Mouse (Mus musculus) limb, embryonic 15.5 days (tissue): ENCODE data around the gene Samt4. TPM values are rescaled to one million over a fixed set of nuclear protein-coding genes. Genes with fewer than 3 reads are reported as not detected.
"Not testable (repeated sequence)": the region's sequence is repeated elsewhere in the genome, so short reads cannot be mapped to it uniquely, and the experiment has no call there.

Experiments used
- ATAC-seq: fragments of 200-750 bp; cut with Nextera tagmentation; 2 replicates; pipeline ENCODE4 v1.8.0; 2017; ENCODE audit warnings: low read depth, moderate TSS enrichment; ENCODE audit not compliant: insufficient number of reproducible peaks, low FRiP score, low TSS enrichment
- H3K27ac ChIP-seq: fragments of 300-500 bp; sonication (generic); 2 replicates; pipeline ENCODE4 v1.5.1; 2015; ENCODE audit warnings: moderate library complexity, mild to moderate bottlenecking, inconsistent platforms
- H3K27me3 ChIP-seq: fragments of 300-500 bp; sonication (generic); 2 replicates; pipeline ENCODE4 v1.6.1; 2015; ENCODE audit warnings: inconsistent platforms
- H3K36me3 ChIP-seq: fragments of 300-500 bp; sonication (generic); 2 replicates; pipeline ENCODE4 v1.6.1; 2015; ENCODE audit warnings: inconsistent platforms
- H3K4me1 ChIP-seq: fragments of 300-500 bp; sonication (generic); 2 replicates; pipeline ENCODE4 v1.6.1; 2015; ENCODE audit warnings: inconsistent platforms
- H3K4me2 ChIP-seq: fragments of 300-500 bp; sonication (generic); 2 replicates; pipeline ENCODE4 v1.6.1; 2015; ENCODE audit warnings: mild to moderate bottlenecking, inconsistent platforms
- H3K4me3 ChIP-seq: fragments of 300-500 bp; sonication (generic); 2 replicates; pipeline ENCODE4 v1.5.1; 2015; ENCODE audit warnings: mild to moderate bottlenecking, inconsistent platforms
- H3K9ac ChIP-seq: fragments of 300-500 bp; sonication (generic); 2 replicates; pipeline ENCODE4 v1.6.1; 2015; ENCODE audit warnings: inconsistent platforms
- H3K9me3 ChIP-seq: fragments of 300-500 bp; sonication (generic); 2 replicates; pipeline ENCODE4 v1.6.1; 2016; ENCODE audit warnings: inconsistent platforms
- WGBS: fragments of 180-500 bp; shearing (Covaris S2); methylation state at CpG from one replicate; pipeline ENCODE4 v1.1.7; 2015; 5-methylcytosine and 5-hydroxymethylcytosine counted together
- polyA plus RNA-seq: library from polyadenylated mRNA; unstranded; fragments of >200 nt; fragmentation: Nextera tagmentation; extraction: Ambion mirVana; gene quantifications from 2 replicates; pipeline ENCODE4 v1.2.1, GENCODE M21; 2015

The Samt4 gene
- not detected in 2 replicates for polyA plus RNA-seq

DNA sequence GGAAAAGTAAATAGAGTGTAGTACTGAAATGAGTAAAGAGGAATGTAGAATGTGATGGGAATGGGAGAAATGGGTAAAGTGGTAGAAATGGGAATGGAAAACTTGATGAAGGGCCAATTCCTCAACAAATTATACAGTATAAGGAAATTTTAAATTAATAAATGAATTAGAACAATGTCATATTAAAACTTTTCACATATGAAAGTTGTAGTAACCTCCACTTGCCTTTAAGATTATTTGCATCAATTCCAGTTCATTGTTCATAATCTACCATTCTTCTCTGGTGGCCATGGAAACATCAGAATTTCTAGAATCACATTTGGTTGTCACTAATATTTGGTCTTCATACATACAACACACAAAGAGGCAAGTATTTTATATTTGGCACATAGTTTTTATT is at the start of gene Samt4:
TSS of gene Samt4 (plus strand) at position 301 of the 400 bp plus-strand sequence.
- no peak for ATAC-seq
- Histone ChIP-seq H3K4me3 (no peak within 1 kb of the TSS), H3K4me1 (no peaks in the 10 kb centered on the region), H3K9me3 (no peaks in the 10 kb centered on the region), H3K27me3 (no peaks in the 10 kb centered on the region), H3K9ac (no peak within 1 kb of the TSS), H3K36me3 (no peaks in the 10 kb centered on the region), H3K27ac (no peak within 1 kb of the TSS), H3K4me2 (no peak within 1 kb of the TSS)

DNA sequence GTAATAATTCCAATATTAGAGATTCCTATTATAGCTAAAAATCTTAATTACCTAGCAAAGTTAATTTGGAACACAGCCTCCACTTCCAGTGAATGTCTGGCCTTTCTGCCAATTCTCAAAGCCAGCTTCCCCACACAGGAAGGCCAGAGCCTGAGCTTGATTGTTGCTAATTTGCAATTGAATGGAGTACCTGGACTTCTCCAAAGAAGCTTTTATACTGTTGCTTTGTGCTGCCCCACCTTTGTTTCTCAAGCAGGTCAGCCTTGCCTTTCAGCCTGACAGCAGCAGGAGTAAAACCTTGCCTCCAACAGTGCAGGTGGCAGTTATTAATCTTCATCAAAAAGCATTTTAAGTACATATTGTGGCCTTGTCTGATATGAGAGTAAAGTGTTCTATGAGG is 38.1 kb upstream of the Samt4 start:
- ATAC-seq, H3K27me3 ChIP-seq, H3K9ac ChIP-seq, H3K27ac ChIP-seq, H3K9me3 ChIP-seq, H3K4me3 ChIP-seq, H3K36me3 ChIP-seq, H3K4me2 ChIP-seq, H3K4me1 ChIP-seq: not testable (repeated sequence)

DNA sequence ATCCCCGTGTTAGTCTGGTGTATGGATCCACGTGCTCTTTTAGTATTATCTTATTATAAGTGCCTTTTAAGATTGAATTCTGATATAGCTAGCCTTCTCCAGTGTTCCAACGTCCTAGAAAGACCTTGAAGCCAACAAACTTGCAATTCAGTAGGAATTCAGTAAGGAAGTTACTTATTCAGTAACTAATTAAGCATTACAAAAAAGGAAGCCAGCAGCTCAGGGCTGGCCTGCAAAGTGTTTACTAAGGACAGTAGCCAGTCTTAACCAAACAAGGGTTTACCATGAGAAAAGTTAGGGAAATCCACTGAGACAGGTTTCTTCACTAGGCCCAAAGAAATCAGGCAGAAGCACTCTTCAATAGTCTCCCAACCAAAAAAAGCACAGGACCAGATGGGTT is 13.4 kb upstream of the Samt4 start:
- H3K9ac ChIP-seq, H3K27ac ChIP-seq, H3K27me3 ChIP-seq, H3K4me2 ChIP-seq, H3K4me1 ChIP-seq, H3K9me3 ChIP-seq, H3K36me3 ChIP-seq, ATAC-seq, H3K4me3 ChIP-seq: not testable (repeated sequence)
- 66% methylated on average over 3 of the region's 3 CpGs for WGBS

Other genes with a start within 250 kb of the Samt4 start
- gene 4930524N10Rik, start 138.6 kb upstream of the Samt4 start, polyA plus RNA-seq: not detected in 2 replicates
- not detected in 2 replicates for gene Samt2, start 97.4 kb downstream of the Samt4 start, polyA plus RNA-seq